Mouse (Mus musculus): ENCODE measurements around the gene Arl3.

Gene Arl3

GRCm38 (mm10) chr19:46517529-46518351 is 55.3 kb downstream of the Arl3 start:
- no peak for DNase-seq (ENCODE audit: low spot score)

DNA sequence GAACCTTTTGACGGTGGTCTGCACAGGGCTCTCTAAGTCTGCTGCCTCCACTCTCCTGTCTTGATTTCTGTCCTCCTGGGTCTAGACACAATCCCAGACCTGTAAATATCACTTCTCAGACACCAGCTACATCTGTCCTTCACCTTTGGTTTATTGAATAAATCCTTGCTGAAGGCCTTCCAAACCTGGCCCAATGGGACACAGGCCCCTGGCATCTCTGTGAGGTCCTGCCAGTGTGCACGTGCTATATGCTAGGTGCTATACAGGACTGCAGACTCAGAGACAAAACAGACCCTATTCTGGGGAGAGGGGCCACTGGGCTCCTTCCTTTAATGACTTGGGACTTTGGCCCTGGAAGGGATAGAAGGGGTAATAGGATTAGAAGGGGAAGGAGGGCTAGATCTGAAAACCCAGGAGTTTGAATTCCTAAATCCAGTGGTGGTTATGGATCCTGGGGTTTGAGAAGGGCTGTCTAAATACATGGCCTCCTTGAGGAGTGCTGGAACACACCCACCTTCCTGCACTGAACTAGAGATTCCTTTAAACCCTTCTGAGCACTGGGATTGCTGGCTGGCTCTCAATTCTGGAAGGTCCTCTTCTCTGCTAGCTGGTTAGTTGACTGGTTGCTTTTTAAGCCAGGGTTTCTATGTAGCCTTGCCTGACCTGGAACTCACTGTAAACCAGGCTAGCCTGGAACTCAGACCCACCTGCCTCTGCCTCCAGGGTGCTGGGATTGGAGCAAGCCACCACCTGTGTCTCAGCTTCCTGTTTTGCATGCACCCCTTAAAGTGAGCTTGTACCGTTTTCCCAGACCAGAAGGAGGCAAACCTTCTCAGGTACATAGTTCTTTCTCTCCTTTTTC is 56.1 kb downstream of the Arl3 start:
- DNase-seq (ENCODE audit: low spot score): no peak

- DNase-seq (ENCODE audit: low spot score): no peak
Measured at GRCm38 (mm10) chr19:46515287-46515821, 57.6 kb downstream of the Arl3 start.

- DNase-seq (ENCODE audit: low spot score): no peak
Measured at GRCm38 (mm10) chr19:46514387-46514786, 58.6 kb downstream of the Arl3 start.

GRCm38 (mm10) chr19:46511263-46511662 is 61.7 kb downstream of the Arl3 start:
- DNase-seq (ENCODE audit: low spot score): peak; percentile 70

DNA sequence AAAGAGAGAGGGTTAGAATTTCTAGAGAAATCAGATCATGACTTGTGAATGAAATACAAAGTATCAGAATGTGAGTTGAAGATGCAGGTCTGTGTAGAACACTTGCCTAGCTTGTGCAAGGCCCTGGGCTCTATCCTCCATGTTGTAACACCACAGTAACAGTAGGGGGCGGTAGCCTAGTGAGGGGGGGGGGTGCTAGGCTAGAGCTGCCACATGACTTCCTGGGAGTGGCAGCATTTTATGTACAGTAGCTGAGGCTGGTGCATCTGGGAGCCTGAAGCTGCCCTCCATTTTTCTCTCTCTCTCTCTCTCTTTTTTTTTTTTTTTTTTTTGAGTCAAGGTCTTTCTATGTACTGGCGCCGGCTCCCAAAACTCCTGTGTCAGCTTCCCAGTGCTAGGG is 62.2 kb downstream of the Arl3 start:
- peak; percentile 68 for DNase-seq (ENCODE audit: low spot score)

DNA sequence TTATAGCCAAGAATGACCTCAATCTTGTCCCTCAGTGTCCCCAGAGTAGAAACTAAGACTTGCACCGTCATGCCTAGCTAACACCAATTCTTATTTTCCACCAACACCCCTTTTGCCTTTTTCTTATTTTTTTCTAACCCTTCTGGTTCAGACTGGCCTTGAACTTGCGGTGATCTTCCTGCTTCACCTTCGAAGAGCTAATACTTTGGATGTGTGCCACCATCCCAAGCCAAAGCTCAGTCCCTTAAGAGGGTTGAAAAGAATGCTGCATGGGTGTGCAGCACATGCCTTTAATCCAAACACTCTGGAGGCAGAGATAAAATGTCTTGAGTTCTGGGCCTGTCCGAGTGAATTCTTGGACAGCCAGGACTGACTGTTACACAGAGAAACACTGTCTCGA is 62.6 kb downstream of the Arl3 start:
- DNase-seq (ENCODE audit: low spot score): no peak

GRCm38 (mm10) chr19:46509736-46510135 is 63.3 kb downstream of the Arl3 start:
- DNase-seq (ENCODE audit: low spot score): no peak

GRCm38 (mm10) chr19:46509202-46509601 is 63.8 kb downstream of the Arl3 start:
- DNase-seq (ENCODE audit: low spot score): no peak

GRCm38 (mm10) chr19:46508738-46509137 is 64.3 kb downstream of the Arl3 start:
- no peak for DNase-seq (ENCODE audit: low spot score)

- DNase-seq (ENCODE audit: low spot score): no peak
Measured at GRCm38 (mm10) chr19:46507806-46508205, 65.2 kb downstream of the Arl3 start.

DNA sequence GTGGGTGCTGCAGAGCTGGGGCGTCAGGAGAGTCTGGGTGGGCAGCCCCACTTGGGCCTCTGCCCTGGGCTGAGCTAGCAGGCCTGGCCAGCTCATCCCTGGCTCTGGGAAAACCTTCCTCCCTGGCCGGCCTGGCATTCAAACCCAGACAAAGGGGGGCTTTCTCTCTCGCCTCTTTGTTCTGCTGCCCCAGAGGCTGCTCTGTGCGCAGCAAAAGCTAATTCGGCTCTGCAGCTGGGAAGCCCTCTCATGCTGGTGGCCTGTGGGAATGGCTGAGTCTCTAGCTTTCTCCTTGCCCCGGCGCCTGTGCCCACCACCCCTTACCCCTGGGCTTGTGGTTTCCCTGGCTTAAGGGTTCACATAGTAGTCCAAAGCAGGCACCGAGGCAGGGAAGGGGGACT is 65.8 kb downstream of the Arl3 start:
- DNase-seq (ENCODE audit: low spot score): no peak

GRCm38 (mm10) chr19:46506372-46506717 is 66.7 kb downstream of the Arl3 start:
- no peak for DNase-seq (ENCODE audit: low spot score)

DNA sequence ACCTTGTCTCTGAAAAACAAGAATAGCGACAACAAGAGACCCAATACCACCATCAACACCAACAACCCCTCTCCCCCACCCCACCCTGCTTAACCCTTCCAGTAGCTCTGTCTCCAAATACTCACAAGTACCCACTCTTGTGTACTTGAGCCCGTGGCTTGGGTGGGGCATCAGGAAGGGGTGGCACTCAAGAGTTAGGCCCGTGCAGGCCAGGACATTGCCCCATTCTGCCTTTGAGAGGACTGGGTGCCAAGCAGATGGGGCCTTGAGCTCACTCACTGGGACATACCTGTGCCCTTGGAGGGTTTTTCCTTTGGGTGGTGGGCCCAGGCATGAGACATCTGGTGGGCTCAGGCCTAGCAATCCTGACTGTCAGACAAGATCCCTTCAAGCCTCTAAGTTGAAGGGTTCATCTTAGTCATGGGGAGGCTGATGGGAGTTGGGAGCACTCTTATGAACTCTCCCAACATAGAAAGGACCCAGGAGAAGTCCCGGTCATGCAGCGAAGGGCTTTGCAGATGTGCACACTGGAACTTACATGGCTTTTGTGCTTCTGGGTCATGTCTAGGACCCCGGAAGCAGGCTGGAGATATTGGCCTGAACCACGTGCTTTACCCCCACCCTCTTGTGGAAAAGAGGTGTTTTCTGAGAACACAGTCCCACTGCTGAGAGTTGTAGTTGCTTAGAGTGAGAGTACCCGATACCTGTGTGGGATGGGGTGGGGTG is 67.2 kb downstream of the Arl3 start:
- no peak for DNase-seq (ENCODE audit: low spot score)

DNA sequence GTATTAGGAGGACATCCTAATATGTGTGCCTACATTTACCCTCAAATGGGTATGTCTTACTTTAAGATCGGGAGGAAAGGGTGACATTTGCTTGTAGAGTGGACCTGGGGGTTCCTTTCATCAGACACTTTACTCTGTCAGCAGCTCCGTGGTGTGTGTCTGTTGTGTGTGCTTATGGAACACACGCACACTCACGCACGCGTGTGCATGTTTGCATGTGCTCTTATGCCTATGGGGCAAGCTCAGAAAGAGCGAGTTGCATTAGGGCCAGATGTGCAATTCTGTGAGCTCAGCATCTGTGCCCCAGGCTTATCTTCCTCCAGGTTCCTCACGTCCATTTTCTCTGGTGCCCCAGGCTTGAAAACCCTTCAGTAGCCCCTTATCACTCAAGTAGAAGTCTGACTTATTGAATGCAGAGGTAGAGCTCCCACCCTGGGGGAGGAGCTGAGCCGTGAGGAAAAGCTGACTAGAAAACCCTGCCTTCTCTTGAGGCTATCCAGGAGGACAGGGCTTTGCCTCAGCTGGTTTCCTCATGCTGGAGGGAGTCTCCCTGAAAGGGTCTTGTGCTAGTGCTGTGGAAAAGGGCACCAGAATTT is 68.1 kb downstream of the Arl3 start:
- DNase-seq (ENCODE audit: low spot score): no peak

- DNase-seq (ENCODE audit: low spot score): no peak
Measured at GRCm38 (mm10) chr19:46504085-46504552, 68.9 kb downstream of the Arl3 start.

DNA sequence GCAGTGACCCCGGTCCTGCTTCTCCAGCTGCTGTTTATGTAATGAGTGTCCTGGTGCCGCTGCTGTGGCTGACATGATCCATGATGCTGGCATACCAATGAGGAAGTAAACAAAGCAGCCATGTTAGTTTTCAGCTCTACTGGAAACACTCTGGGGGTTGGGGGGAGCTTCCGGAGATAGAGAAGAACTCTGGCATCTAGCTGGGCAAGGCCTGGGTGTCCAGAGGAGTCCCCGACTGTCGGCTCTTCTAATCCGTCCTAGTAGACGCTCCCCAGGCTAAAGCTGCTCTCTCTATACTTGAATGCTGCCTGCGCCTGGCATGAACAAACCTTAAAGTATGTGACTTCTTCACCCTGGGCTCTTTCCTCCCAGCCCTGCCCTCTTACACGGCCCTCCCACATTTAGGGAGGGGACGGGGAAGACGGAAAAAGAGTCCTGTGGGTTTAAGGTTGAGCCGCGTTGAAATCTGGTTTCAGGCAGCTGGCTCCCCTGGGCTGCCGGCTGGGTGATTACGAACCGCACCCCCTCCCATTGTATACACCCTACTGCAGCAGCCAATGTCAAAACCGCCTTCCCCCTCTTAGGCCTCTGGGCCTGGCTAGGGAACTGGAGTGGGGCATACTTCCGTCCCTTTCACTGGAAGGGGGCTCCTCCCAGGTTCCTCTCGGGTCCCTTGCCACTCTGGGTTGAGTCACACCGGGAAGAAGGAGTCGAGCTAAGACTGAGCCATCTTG is 69.5 kb downstream of the Arl3 start:
- DNase-seq (ENCODE audit: low spot score): peak; percentile 85

GRCm38 (mm10) chr19:46502471-46503166 is 70.4 kb downstream of the Arl3 start:
- peak; percentile 90 for DNase-seq (ENCODE audit: low spot score)

GRCm38 (mm10) chr19:46502069-46502455 is 70.9 kb downstream of the Arl3 start:
- peak; percentile 73 for DNase-seq (ENCODE audit: low spot score)

GRCm38 (mm10) chr19:46501401-46502068 is 71.5 kb downstream of the Arl3 start, which contains the start of gene Trim8:
Gene Trim8, plus strand, starts transcription at chr19:46501702.
- DNase-seq (ENCODE audit: low spot score): peak; percentile 52

Measured in T-cell, adult 2 months (primary cell).